Mouse (Mus musculus) T-helper 17 cell (primary cell): ENCODE data around the gene Mapk7.

Source experiments
- in situ Hi-C, 2 experiments: fragments of 300-600 bp; cut with MboI, MseI; formaldehyde crosslinking; loops; 1 replicate in 1 of 2; 2 replicates in 1 of 2; pipeline ENCODE4 v1.15.1; 2025; ENCODE audit warnings: high pct_unique_total_duplicates in 2 of 2

Mapk7 gene

DNA sequence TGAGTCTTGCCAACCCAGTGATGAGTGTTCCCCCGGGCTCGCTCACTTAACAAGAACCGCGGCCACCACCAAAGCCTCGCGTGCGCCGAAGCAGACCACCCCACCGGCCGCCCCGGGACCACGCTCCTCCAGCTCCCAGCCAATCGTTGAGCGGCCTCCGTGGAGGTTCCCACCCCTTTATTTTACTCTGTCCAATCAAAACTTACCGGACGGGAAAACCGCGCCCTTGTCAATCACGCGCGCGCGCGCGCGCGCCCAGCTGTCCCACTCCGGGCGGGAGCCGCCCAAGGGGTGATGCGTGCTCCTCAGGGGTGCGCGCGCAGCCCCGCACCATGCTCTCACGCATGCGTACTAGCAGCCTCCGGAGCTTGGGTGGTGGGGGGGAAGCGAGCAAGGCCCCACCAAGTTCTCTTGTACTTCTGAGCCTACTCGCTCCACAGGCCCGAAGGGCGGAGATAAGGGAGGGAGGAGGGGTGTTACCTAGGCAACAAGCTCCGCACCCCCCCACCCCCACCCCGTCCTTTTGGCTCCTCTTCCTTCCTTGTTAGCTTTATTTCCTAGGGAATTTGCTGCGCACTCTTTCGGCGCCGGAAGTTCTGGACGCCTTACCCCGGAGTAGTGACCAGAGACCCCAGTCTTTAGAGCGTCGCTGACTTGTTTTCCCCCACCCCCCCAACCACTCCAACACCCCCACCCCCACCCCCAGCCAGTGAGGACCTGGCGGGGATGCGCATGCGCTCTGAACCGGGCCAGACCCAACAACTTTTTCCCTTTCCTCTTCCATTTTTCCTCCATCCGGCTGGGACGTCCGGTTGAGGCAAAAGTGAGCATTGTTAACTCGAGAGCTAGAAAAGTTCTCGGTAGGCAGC is at the start of gene Mapk7:
TSS of gene Mapk7 (minus strand) at position 278 of the 869 bp plus-strand sequence.
- in situ Hi-C loops = no loop called here

DNA sequence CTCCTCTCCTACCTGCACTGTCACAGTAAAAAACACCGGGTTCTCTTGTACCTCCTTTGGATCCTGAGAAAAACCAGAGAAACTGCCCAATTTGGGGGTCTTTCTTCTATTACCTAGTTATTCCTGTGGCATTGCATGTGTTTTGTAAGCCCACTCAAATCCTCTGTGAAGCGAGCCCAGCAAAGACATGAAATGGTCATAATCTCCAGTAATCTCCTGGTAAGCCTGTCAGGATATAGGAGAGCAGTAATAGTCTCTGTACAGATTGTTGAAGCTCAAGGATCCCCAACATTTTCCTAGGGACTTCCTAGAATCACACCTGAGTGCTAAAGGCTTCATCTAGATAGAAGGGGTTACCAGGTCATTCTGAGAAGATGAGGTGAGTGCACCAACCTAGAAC is 46.9 kb upstream of the Mapk7 start:
- in situ Hi-C loops = no loop called here

GRCm38 (mm10) chr11:61540642-61541041 is 46.4 kb upstream of the Mapk7 start:
- in situ Hi-C loops = no loop called here

DNA sequence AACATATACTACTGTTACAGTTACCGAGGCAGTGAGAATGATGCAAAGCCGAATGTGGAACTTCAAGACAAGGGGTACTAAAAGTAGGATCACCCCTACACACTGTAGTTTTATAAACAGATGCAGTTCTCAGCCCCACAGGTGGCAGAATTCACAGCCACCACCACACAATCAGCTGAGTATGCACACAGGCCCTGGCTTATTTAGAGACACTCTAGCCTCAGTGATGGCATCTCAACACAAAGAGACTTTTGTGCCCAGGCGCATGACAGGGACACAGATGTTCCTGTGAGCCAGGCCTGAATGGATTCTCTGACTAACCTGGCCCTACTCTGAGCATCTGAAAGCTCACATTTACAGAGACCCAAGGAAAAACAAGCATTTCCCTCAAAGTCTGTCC is 43.2 kb upstream of the Mapk7 start:
- in situ Hi-C loops = no loop called here

DNA sequence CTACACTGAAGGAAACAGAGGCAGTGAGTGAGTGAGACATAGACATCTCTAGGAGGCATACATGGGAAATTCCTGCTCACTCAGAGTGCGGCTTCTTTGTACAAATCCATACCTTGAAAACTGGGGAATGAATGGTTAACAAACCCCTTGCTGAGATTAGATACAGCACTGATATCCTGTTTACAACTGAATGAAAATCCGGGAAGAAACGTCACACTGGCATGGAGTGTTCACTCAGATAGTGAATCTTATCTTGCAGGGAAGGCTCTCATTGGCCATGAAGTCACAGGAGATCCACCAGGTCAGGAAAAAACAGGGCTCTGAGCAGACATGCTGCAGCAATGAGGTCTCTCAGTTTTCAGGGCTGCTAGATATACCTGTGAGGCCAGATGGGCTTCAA is 42.7 kb upstream of the Mapk7 start:
- in situ Hi-C loops = no loop called here

DNA sequence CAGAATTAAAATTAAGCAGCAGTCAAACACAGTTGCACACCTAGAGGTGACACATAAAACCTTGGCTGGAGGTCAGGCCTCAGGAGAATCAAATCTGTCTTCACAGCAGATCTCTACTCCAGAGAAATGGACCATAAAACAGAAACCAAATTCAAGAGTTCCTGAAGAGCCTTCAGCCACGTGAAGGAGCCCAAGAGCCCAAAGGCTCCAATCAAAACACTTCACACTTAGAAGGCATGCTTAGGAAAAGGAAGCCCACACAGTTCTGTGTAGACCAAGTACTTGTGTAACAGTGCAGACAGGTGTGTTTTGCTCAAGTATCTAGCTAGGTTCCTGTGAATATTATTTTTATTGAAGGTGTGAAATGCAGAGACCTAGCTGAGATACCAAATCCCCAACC is 41.3 kb upstream of the Mapk7 start:
- in situ Hi-C loops = no loop called here

GRCm38 (mm10) chr11:61533571-61533970 is 39.4 kb upstream of the Mapk7 start:
- in situ Hi-C loops = no loop called here

GRCm38 (mm10) chr11:61532820-61533219 is 38.6 kb upstream of the Mapk7 start:
- in situ Hi-C loops = no loop called here

DNA sequence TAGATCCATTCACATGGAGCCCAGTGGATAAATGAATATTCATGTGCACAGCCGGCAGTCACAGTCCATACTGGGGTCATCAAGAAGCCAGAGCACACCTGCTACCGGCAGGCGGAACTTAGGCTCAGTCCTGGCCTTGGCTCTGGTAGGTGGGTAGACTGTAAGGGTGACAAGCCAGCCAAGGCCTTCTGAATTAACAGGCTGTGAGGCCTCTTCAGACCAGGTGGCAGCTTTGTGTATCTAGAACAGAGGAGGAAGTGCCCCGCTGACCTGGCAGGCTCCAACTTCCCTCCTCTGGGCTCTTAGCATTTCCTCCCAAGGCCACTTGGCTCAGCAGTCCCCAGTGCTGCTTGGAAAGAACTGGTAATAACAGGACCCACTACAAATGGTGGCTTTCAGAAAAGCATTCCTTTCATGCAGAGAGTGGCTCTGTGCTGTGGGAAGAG is 35.1 kb upstream of the Mapk7 start:
- in situ Hi-C loops = no loop called here

GRCm38 (mm10) chr11:61526872-61527271 is 32.7 kb upstream of the Mapk7 start:
- in situ Hi-C loops = no loop called here

DNA sequence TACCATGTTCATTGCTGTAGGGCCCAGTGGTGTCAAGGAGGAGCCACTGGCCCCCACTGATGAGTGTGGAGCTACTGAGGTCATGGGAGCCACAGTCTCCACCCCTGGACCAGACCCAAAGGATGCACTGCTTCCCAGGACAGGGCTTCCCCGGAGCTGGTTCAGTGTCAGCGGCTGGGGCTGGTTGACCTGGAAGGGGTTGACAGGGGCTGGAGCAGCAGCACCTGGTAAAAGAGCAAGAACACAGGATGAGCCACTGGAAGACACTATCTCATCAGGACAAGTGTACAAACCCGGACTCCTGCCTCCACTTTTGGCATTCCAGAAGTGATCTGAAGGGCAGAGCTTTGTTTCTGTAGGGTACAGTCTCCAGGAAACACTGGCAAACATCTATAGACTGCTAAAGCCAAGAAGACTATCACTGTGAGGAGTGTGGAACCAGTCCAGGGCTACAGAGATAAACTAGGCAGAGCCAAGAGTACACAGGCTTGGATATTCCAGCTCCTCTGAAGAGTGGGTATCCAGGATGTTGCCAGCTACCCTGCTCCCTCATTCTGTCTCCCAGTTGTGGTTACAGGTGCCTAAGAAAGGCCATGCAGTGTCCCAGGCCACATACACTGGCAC is 25.4 kb upstream of the Mapk7 start:
- in situ Hi-C loops = no loop called here

DNA sequence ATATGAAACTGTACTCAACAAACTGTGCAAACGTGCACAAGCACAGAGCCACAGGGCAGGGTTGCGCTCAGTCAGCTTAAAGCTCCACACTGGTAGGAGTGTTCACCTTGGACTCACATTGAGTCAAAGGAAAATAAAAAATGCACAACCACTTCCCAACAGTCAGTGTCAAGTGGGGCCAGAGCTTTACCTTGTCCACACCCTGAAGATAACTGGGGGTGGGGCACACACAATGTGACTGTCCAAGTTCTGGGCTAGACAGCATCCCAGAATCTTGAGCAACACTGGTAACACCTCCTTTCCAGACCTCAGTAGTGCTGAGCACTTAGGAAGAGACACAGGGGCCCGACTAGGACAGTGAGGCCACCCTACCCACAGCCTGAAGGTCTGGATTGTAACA is 24.7 kb upstream of the Mapk7 start:
- in situ Hi-C loops = no loop called here

- in situ Hi-C loops = no loop called here
Measured at GRCm38 (mm10) chr11:61517971-61518370, 23.8 kb upstream of the Mapk7 start.

GRCm38 (mm10) chr11:61514953-61515352 is 20.7 kb upstream of the Mapk7 start:
- in situ Hi-C loops = no loop called here

GRCm38 (mm10) chr11:61504713-61505257 is 10.6 kb upstream of the Mapk7 start, which contains the start of gene B9d1:
Gene B9d1, plus strand, starts transcription at chr11:61505144.
- in situ Hi-C loops = loop anchor here (5.0 kb wide), 3 partner anchors 92 to 113 kb away; no protein-coding TSS in a partner anchor

DNA sequence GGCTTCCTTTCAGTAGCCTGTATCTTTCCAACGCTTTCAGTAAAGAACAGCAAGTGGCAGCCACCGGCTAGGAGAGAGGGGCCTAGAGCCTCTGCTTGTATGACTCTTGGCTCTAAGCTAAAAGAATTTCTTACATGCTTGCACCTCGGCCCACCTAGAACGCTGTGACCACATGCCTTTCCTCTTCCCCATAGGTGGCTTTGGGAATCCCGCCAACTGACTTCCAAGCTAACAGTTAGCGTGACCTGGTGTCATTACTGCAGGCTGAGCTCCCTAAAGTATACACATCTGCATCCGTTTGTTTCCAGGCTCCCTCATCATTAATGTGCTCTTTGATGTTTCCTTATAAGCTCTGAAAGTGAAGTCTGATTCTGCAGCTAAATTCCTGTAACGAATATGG is 9.7 kb upstream of the Mapk7 start:
- in situ Hi-C loops = no loop called here

DNA sequence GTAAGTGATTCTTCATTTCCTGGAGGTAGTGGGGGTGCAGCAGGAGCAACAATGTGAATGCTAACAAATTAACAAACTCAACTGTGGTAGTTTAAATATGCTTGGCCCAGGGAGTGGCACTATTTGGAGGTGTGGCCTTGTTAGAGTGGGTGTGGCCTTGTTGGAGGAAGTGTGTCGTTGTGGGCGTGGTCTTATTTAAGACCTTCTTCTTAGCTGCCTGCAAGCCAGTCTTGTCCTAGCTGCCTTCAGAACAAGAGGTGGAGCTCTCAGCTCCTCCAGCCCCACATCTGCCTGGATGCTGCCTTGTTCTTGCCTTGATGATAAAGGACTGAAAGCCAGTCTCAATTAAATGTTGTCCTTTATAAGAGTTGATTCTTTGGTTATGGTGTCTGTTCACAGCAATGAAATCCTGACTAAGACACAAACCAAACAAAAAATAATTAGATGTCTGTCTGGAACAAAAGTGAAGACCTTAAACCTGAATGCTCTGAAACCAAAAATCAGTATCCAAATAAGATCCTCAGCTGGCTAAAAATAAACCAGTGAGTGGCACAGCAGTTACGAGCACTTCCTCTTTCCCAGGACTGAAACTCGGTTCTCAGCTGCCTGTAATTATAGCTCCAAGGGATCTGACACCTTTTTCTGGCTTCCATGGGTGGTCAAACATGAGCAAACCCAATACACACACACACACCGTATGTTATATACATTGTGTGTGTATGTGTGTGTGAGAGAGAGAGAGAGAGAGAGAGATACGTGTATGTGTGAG is 4.7 kb upstream of the Mapk7 start:
- in situ Hi-C loops = loop anchor here in 1 of 2 experiments (5.0 kb wide), 1 partner anchor 728 kb away; no protein-coding TSS in a partner anchor

- in situ Hi-C loops = loop anchor here in 1 of 2 experiments (5.0 kb wide), 1 partner anchor 730 kb away; no protein-coding TSS in a partner anchor
Measured at GRCm38 (mm10) chr11:61497490-61497889, 3.3 kb upstream of the Mapk7 start.

DNA sequence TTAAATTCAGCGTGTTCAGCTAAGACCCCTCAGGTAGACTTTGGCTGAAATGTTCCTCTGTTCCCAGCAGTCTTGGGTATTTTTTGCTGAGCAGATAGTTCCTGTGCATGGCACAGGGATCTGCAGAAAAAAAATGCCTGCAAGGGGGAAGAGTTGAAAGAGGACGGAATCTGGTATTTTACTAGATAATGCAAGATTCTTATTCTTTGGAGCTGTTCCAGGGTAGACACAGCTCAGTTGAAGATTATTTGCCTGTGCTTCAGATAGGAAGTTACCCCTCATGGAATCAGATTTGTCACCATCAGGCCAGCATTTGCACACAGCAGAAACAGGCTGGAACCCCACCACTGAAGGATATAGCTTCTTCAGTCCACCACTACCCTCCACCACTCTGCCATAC is 1.3 kb upstream of the Mapk7 start:
- in situ Hi-C loops = loop anchor here in 1 of 2 experiments (5.0 kb wide), 1 partner anchor 732 kb away; no protein-coding TSS in a partner anchor

DNA sequence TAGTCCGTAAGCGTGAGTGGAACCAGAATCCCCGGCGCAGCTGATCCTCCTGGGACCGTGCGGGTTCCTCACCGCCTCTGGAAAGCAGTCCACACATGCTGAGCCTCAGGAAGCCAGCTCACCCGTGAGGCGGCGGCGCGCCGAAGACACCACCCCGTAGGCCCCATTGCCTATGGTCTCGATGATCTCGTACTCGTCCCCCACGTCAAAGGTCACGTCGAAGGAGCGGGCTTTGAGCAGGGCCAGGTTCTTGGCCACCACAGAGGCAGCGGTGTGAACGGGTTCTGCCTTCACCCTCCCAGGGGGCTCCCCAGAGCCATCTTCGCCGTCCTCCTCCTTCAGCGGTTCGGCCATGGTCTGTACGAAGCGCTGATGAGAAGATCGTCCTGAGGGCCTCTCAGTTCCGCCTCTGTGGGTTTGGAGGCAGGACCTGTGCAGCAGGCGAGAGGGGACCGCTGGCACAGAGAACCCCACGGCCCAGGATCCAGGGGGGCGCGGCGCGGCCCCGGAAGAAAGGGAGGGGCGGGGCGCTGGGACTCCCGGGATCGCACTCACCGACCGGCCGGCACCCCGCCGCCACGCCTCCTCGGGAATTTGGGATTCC is 579 bp downstream of the Mapk7 start:
- in situ Hi-C loops = no loop called here

GRCm38 (mm10) chr11:61492749-61493401 is 1.3 kb downstream of the Mapk7 start:
- in situ Hi-C loops = no loop called here
